Mouse (Mus musculus) kidney, postnatal 10 days (tissue): ENCODE data around the gene Hist1h2bk.

Experiments used
- DNase-seq: peaks from one replicate; pipeline ENCODE4 v3.0.0; 2021; ENCODE audit warnings: mixed read lengths

Gene Hist1h2bk

GRCm38 (mm10) chr13:22035267-22036148 lies at the start of gene Hist1h2bk, which contains the start of gene Hist1h2ah:
Gene Hist1h2bk (plus strand): TSS chr13:22035870.
Gene Hist1h2ah (minus strand): TSS chr13:22035568.
- peak; percentile 84 for DNase-seq

- no peak for DNase-seq
Observed at GRCm38 (mm10) chr13:21992550-21992949, 43.1 kb upstream of the Hist1h2bk start.

- DNase-seq, result peak; percentile 20
Observed at GRCm38 (mm10) chr13:21993957-21994738, 41.5 kb upstream of the Hist1h2bk start.

GRCm38 (mm10) chr13:21994896-21995295 lies 40.8 kb upstream of the Hist1h2bk start:
- no peak for DNase-seq

- DNase-seq, result peak; percentile 46
Observed at GRCm38 (mm10) chr13:21995331-21995914, 40.2 kb upstream of the Hist1h2bk start.

GRCm38 (mm10) chr13:21996101-21996839 lies 39.4 kb upstream of the Hist1h2bk start:
- DNase-seq, result no peak

GRCm38 (mm10) chr13:21996840-21997185 lies 38.9 kb upstream of the Hist1h2bk start:
- DNase-seq, result no peak

GRCm38 (mm10) chr13:21997201-21997820 lies 38.4 kb upstream of the Hist1h2bk start:
- DNase-seq, result no peak

- DNase-seq, result no peak
Observed at GRCm38 (mm10) chr13:21997821-21998220, 37.8 kb upstream of the Hist1h2bk start.

GRCm38 (mm10) chr13:21998412-21998811 lies 37.3 kb upstream of the Hist1h2bk start:
- DNase-seq, result no peak

GRCm38 (mm10) chr13:21999147-21999546 lies 36.5 kb upstream of the Hist1h2bk start:
- DNase-seq, result no peak

GRCm38 (mm10) chr13:22001346-22001745 lies 34.3 kb upstream of the Hist1h2bk start:
- no peak for DNase-seq

GRCm38 (mm10) chr13:22001823-22002222 lies 33.8 kb upstream of the Hist1h2bk start:
- DNase-seq, result no peak

- peak; percentile 67 for DNase-seq
Observed at GRCm38 (mm10) chr13:22005605-22006333, 29.9 kb upstream of the Hist1h2bk start.

- DNase-seq, result peak; percentile 64
Observed at GRCm38 (mm10) chr13:22006334-22007120, 29.1 kb upstream of the Hist1h2bk start.

GRCm38 (mm10) chr13:22007121-22007510 lies 28.6 kb upstream of the Hist1h2bk start:
- DNase-seq, result no peak

- no peak for DNase-seq
Observed at GRCm38 (mm10) chr13:22007872-22008271, 27.8 kb upstream of the Hist1h2bk start.

- DNase-seq, result no peak
Observed at GRCm38 (mm10) chr13:22008707-22009106, 27.0 kb upstream of the Hist1h2bk start.

- no peak for DNase-seq
Observed at GRCm38 (mm10) chr13:22009642-22010041, 26.0 kb upstream of the Hist1h2bk start, which contains the start of gene Prss16. Gene Prss16 (minus strand): TSS chr13:22009742.

- DNase-seq, result no peak
Observed at GRCm38 (mm10) chr13:22013716-22014115, 22.0 kb upstream of the Hist1h2bk start.
